Comparison of ENCODE assay signal across 15 mouse cellular contexts in the genomic region with DNA sequence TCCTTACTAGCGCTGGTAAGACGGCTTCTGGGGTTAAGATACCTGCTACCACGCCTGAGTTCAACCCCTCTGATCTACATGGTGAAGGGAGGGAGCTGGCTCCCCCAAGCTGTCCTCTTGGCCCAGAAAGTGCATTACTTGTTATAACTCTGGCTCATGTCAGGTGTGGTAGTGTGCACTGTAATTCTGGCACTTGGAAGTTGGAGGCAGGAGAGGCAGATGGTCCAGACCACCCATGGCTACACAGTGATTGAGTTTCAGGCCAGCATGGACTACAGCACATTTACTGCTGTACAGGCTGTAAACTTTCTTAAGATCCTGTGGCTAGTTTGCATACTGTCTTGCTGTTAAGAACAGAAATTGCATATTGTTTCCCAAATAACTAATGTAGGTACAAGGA.
"Had no signal": no experiment of that assay in that cellular context is flagged by ENCODE, and none has a peak within 500 bp of the region (broad histone marks: within the 10 kb centered on the region; RNA-seq: fewer than 3 reads in every experiment).

No protein-coding gene starts in this region.

- H3K4me1 ChIP-seq: limb, embryonic 10.5 days; liver, embryonic 15.5 days; midbrain, embryonic 10.5 days; midbrain, embryonic 15.5 days; neural tube, embryonic 12.5 days had no signal

- ATAC-seq: lung, postnatal 0 days; midbrain, embryonic 15.5 days had no signal

- DNase-seq: kidney, postnatal 10 days; kidney, postnatal 4 days; lung, adult 2 months; lung, postnatal 36 days; right cerebral cortex, postnatal 4 days; spleen, adult 18-20 months; thymus, adult 2 months; thymus, postnatal 25 days had no signal

- H3K27ac ChIP-seq: layer of hippocampus, adult 2 months; limb, embryonic 10.5 days; liver, embryonic 15.5 days; midbrain, embryonic 10.5 days; midbrain, embryonic 15.5 days; neural tube, embryonic 12.5 days had no signal

- H3K4me3 ChIP-seq: layer of hippocampus, adult 2 months; limb, embryonic 10.5 days; liver, embryonic 15.5 days; midbrain, embryonic 10.5 days; midbrain, embryonic 15.5 days; neural tube, embryonic 12.5 days had no signal

- H3K27me3 ChIP-seq: liver, embryonic 15.5 days; midbrain, embryonic 15.5 days; neural tube, embryonic 12.5 days had no signal
